Mouse (Mus musculus): ENCODE measurements at regions not wholly inside any gene's neighbourhood (a gene's known extent, or its start where the extent isn't known, plus 50 kb on each side); places are given as distances from the start of the nearest gene placed in this dataset.

GRCm38 (mm10) chr13:53584504-53585130 lies 111.7 kb upstream of the Msx2 start:
- no peak for TF ChIP-seq CTCF (IDR thresholded peaks at IDR 0.05; ENCODE audit: low read depth)
- Histone ChIP-seq H3K9me3 (ENCODE audit: control insufficient read depth) (no peaks in the 10 kb centered on the region; the same call in 1 of the 2 replicates), H3K4me3 (ENCODE audit: low read depth, low read length) (no peak overlapping the region), H3K4me1 (replicated peaks; ENCODE audit: control insufficient read depth, insufficient read depth, low read length) (no peaks in the 10 kb centered on the region), H3K36me3 (ENCODE audit: control insufficient read depth, insufficient read depth) (no peaks in the 10 kb centered on the region), H3K9ac (ENCODE audit: low read depth, low read length) (no peak overlapping the region), H3K27me3 (replicated peaks; ENCODE audit: control insufficient read depth, insufficient read depth, low read length) (no peaks in the 10 kb centered on the region), H3K4me2 (replicated peaks; ENCODE audit: low read depth) (no peak overlapping the region), H3K27ac (ENCODE audit: low read depth, low read length) (no peak overlapping the region)
- no peak for ATAC-seq
- WGBS, result 81% methylated on average over 9 of the region's 9 CpGs

GRCm38 (mm10) chr13:53553876-53554577 lies 81.2 kb upstream of the Msx2 start:
- Histone ChIP-seq H3K9me3 (ENCODE audit: control insufficient read depth) (no peaks in the 10 kb centered on the region), H3K36me3 (ENCODE audit: control insufficient read depth, insufficient read depth) (no peaks in the 10 kb centered on the region), H3K4me3 (ENCODE audit: low read depth, low read length) (no peak overlapping the region), H3K9ac (ENCODE audit: low read depth, low read length) (no peak overlapping the region), H3K4me1 (replicated peaks; ENCODE audit: control insufficient read depth, insufficient read depth, low read length) (no peaks in the 10 kb centered on the region), H3K4me2 (replicated peaks; ENCODE audit: low read depth) (no peak overlapping the region), H3K27ac (ENCODE audit: low read depth, low read length) (no peak overlapping the region), H3K27me3 (replicated peaks; ENCODE audit: control insufficient read depth, insufficient read depth, low read length) (no peaks in the 10 kb centered on the region)
- 39% methylated on average over 18 of the region's 18 CpGs for WGBS
- TF ChIP-seq CTCF (IDR thresholded peaks at IDR 0.05; ENCODE audit: low read depth), result no peak
- no peak for ATAC-seq

- WGBS, result 74% methylated on average over 13 of the region's 13 CpGs
- TF ChIP-seq CTCF (IDR thresholded peaks at IDR 0.05; ENCODE audit: low read depth), result no peak
- Histone ChIP-seq H3K27me3 (replicated peaks; ENCODE audit: control insufficient read depth, insufficient read depth, low read length) (no peaks in the 10 kb centered on the region), H3K9ac (ENCODE audit: low read depth, low read length) (no peak overlapping the region), H3K4me1 (replicated peaks; ENCODE audit: control insufficient read depth, insufficient read depth, low read length) (no peaks in the 10 kb centered on the region), H3K4me2 (replicated peaks; ENCODE audit: low read depth) (no peak overlapping the region), H3K36me3 (ENCODE audit: control insufficient read depth, insufficient read depth) (no peaks in the 10 kb centered on the region), H3K27ac (ENCODE audit: low read depth, low read length) (no peak overlapping the region), H3K4me3 (ENCODE audit: low read depth, low read length) (no peak overlapping the region), H3K9me3 (ENCODE audit: control insufficient read depth) (no peaks in the 10 kb centered on the region)
- no peak for ATAC-seq
These were observed 80.5 kb upstream of the Msx2 start for GRCm38 (mm10) chr13:53553192-53553875.

GRCm38 (mm10) chr13:53548396-53548795 lies 75.5 kb upstream of the Msx2 start:
- Histone ChIP-seq H3K27me3 (replicated peaks; ENCODE audit: control insufficient read depth, insufficient read depth, low read length) (no peaks in the 10 kb centered on the region), H3K9ac (ENCODE audit: low read depth, low read length) (no peak overlapping the region), H3K4me3 (ENCODE audit: low read depth, low read length) (no peak overlapping the region), H3K4me2 (replicated peaks; ENCODE audit: low read depth) (no peak overlapping the region), H3K27ac (ENCODE audit: low read depth, low read length) (no peak overlapping the region), H3K36me3 (ENCODE audit: control insufficient read depth, insufficient read depth) (no peaks in the 10 kb centered on the region), H3K9me3 (ENCODE audit: control insufficient read depth) (no peaks in the 10 kb centered on the region), H3K4me1 (replicated peaks; ENCODE audit: control insufficient read depth, insufficient read depth, low read length) (no peaks in the 10 kb centered on the region)
- TF ChIP-seq CTCF (IDR thresholded peaks at IDR 0.05; ENCODE audit: low read depth), result no peak
- no peak for ATAC-seq
- WGBS, result 62% methylated on average over 11 of the region's 11 CpGs

DNA sequence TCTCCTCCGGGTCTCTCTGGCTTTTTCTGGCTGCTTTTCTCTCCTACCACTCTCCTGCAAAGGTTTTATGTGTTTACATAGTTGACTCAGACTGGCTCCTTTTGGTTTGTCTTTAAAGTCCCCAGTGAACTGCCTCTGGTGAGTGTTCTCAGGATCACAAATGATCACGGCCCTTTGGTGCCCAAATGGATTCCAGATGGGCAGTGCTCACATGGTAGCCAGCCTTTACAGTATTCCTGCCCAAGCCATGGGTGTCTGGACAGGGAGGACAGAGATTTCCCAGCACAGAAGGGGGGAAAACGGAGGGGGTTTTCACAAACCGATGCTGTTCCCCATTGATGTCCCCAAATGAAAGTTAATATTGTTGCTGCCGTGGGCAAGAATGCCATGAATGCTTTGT lies 70.4 kb upstream of the Msx2 start:
- Histone ChIP-seq H3K9me3 (ENCODE audit: control insufficient read depth) (no peaks in the 10 kb centered on the region), H3K27ac (ENCODE audit: low read depth, low read length) (no peak overlapping the region), H3K36me3 (ENCODE audit: control insufficient read depth, insufficient read depth) (no peaks in the 10 kb centered on the region), H3K27me3 (replicated peaks; ENCODE audit: control insufficient read depth, insufficient read depth, low read length) (no peaks in the 10 kb centered on the region), H3K9ac (ENCODE audit: low read depth, low read length) (no peak overlapping the region), H3K4me2 (replicated peaks; ENCODE audit: low read depth) (no peak overlapping the region), H3K4me1 (replicated peaks; ENCODE audit: control insufficient read depth, insufficient read depth, low read length) (no peaks in the 10 kb centered on the region), H3K4me3 (ENCODE audit: low read depth, low read length) (no peak overlapping the region)
- TF ChIP-seq CTCF (IDR thresholded peaks at IDR 0.05; ENCODE audit: low read depth), result no peak
- no peak for ATAC-seq
- 60% methylated on average over 5 of the region's 5 CpGs for WGBS

GRCm38 (mm10) chr13:53539797-53540196 lies 66.9 kb upstream of the Msx2 start:
- Histone ChIP-seq H3K4me1 (replicated peaks; ENCODE audit: control insufficient read depth, insufficient read depth, low read length) (no peaks in the 10 kb centered on the region), H3K27ac (ENCODE audit: low read depth, low read length) (no peak overlapping the region), H3K9me3 (ENCODE audit: control insufficient read depth) (no peaks in the 10 kb centered on the region), H3K9ac (ENCODE audit: low read depth, low read length) (no peak overlapping the region), H3K36me3 (ENCODE audit: control insufficient read depth, insufficient read depth) (no peaks in the 10 kb centered on the region), H3K4me3 (ENCODE audit: low read depth, low read length) (no peak overlapping the region), H3K4me2 (replicated peaks; ENCODE audit: low read depth) (no peak overlapping the region), H3K27me3 (replicated peaks; ENCODE audit: control insufficient read depth, insufficient read depth, low read length) (no peaks in the 10 kb centered on the region)
- no peak for ATAC-seq
- 89% methylated on average over 5 of the region's 5 CpGs for WGBS
- no peak for TF ChIP-seq CTCF (IDR thresholded peaks at IDR 0.05; ENCODE audit: low read depth)
